Mouse (Mus musculus): Measurements from ENCODE around the gene Zmiz2. TPM values are rescaled to one million over a fixed set of nuclear protein-coding genes. Genes with fewer than 3 reads are reported as not detected.

Gene Zmiz2
- 79.2 and 81.2 TPM in 2 replicates for polyA plus RNA-seq (2012; rRNA removed; ENCODE audit: low replicate concordance)

DNA sequence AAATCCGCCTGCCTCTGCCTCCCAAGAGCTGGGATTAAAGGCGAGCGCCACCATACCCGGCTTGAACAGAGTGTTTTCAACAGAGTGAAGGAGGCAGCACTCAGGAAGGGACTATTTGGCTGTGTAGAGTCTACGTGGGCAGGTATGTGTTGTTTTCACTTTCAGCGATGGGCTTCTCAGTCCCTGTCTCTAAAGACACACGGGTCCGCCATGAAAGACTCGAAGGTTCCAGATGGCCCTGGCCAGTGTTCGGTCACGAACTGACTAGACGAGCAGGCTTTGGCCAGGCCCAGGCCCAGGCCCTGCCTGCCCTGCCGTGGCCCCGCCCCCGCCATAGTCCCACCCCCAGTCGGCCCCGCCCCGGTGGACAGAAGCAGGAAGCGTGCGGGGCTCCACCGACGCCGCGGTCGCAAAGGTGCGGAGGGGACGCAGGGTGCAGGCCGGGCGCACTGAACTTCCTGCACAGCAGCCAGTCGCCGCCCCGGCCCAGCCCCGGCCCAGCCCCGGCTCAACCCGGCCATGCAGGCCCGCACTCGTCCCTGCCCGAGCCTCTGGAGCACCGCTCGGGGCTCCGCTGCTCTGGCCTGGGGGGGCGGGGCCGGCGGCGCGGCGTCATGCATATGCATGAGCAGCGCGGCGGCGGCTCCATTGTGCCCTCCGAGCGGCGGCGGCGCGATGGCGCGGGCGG lies at the start of gene Zmiz2:
Zmiz2 (plus strand) TSS at position 349 of the 688 bp plus-strand sequence.

DNA sequence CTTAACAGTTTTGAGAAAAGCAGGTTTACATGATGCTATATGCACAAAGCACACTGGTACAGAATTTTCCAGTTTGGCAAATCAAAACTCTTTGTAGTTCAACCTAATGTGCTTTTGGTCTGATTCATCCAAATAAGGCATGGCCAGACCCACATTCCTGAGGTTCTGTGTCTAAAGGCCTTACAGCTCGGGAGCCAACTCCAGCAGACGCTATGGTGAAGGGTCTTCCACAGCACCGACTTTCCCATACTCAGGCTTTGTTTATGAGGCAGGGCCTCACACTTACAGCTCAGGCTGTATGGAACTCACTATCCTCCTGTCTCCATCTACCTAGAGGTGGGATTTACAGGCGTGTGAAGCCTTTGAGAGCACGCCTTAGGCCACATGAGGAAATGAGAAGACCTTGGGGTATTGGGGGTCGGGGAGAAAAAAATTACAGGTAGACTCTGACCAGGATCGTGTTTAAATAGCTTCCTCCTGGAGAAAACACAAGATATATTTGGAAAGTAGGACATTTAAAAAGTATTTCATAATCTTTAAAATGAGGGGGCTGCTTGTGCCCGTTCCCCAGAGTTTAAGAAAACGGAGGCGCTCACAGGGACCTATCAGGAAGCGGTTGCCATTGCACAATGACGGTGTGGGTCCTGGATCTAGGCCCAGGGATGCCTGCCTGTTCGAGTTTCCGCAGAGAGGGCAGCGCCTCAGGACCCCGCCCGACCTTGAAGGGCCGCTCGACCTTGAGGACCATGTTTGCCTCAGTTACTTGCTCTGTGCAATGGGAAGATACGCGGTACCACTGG lies 26.1 kb downstream of the Zmiz2 start, which contains the start of gene Ppia:
Ppia (plus strand) TSS at position 693 of the 800 bp plus-strand sequence.

DNA sequence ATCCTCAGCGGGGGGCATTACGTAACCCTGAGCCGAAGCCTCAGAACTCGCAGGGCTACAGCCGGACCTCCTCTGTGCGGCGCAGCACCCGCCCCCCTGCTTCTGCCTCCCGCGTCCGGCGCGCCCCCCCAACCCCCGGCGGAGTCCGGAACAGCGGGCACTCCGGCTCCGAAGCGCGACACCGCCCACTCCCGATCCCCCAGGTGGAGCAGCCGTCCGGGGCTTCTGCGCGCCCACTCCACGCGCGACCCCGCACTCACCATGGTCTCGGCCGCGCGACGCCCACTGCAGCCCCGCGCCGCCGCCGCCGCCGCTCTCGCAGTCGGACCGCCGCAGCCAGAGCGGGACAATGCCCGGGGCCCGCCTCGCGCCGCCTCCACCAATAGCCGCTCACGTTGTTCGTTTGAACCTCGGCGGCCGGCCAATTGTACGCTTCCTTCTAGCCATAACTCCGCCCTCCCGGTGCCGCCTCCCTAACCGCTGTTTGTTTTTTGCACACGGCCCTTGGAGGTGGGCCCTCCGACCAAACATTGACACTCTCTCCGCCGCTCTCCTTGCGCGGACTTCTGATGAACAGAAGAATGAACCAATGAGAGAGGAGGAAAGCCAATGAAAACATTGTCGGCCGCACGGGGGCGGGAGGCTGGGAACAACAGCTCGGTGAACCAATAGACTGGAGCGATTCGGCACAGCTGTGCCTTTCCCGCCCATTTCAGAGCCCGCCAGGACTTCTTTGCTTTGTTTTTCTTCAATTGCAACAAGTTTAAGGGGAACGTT lies 55.4 kb downstream of the Zmiz2 start, which contains the start of gene H2afv:
H2afv (minus strand) TSS at position 367 of the 777 bp plus-strand sequence.

Other genes with a start within 250 kb of the Zmiz2 start
- 0.09 TPM in 1 of 2 replicates, not detected in the other for gene A730071L15Rik, start 189.0 kb upstream of the Zmiz2 start, polyA plus RNA-seq (2012; rRNA removed; ENCODE audit: low replicate concordance)
- 18.0 and 20.1 TPM in 2 replicates for gene Nudcd3, start 188.7 kb upstream of the Zmiz2 start, polyA plus RNA-seq (2012; rRNA removed; ENCODE audit: low replicate concordance)
- 106 and 566 TPM in 2 replicates for gene Npc1l1, start 158.9 kb upstream of the Zmiz2 start, polyA plus RNA-seq (2012; rRNA removed; ENCODE audit: low replicate concordance)
- 13.1 and 17.0 TPM in 2 replicates for gene Ddx56, start 121.3 kb upstream of the Zmiz2 start, polyA plus RNA-seq (2012; rRNA removed; ENCODE audit: low replicate concordance)
- 253 and 292 TPM in 2 replicates for gene Tmed4, start 114.2 kb upstream of the Zmiz2 start, polyA plus RNA-seq (2012; rRNA removed; ENCODE audit: low replicate concordance)
- 230 and 298 TPM in 2 replicates for gene Ogdh, start 97.4 kb upstream of the Zmiz2 start, polyA plus RNA-seq (2012; rRNA removed; ENCODE audit: low replicate concordance)
- gene Ppia, start 26.4 kb downstream of the Zmiz2 start, polyA plus RNA-seq (2012; rRNA removed; ENCODE audit: low replicate concordance): 136 and 198 TPM in 2 replicates
- 42.7 and 78.6 TPM in 2 replicates for gene H2afv, start 55.4 kb downstream of the Zmiz2 start, polyA plus RNA-seq (2012; rRNA removed; ENCODE audit: low replicate concordance)
- 4.2 and 6.5 TPM in 2 replicates for gene Purb, start 86.8 kb downstream of the Zmiz2 start, polyA plus RNA-seq (2012; rRNA removed; ENCODE audit: low replicate concordance)
- gene Myo1g, start 131.9 kb downstream of the Zmiz2 start, polyA plus RNA-seq (2012; rRNA removed; ENCODE audit: low replicate concordance): 6.1 and 10.4 TPM in 2 replicates
- gene Ccm2, start 157.8 kb downstream of the Zmiz2 start, polyA plus RNA-seq (2012; rRNA removed; ENCODE audit: low replicate concordance): 30.7 and 35.2 TPM in 2 replicates
- gene Nacad, start 217.0 kb downstream of the Zmiz2 start, polyA plus RNA-seq (2012; rRNA removed; ENCODE audit: low replicate concordance): 2.8 and 3.3 TPM in 2 replicates
- gene Tbrg4, start 237.0 kb downstream of the Zmiz2 start, polyA plus RNA-seq (2012; rRNA removed; ENCODE audit: low replicate concordance): 115 and 127 TPM in 2 replicates
- gene Wap, start 249.6 kb downstream of the Zmiz2 start, polyA plus RNA-seq (2012; rRNA removed; ENCODE audit: low replicate concordance): not detected in 2 replicates

Data from duodenum, adult 2 months (tissue).